Mouse (Mus musculus): ENCODE data around the gene Ndrg3.

- TF ChIP-seq GATA1 (IDR thresholded peaks at IDR 0.05; ENCODE audit: borderline replicate concordance, low read length) (no peak), FLI1 (IDR thresholded peaks at IDR 0.05; ENCODE audit: low read length) (no peak)
These were observed 72.1 kb downstream of the Ndrg3 start for GRCm38 (mm10) chr2:156919796-156920195.
